Mouse (Mus musculus) thymus, postnatal 25 days (tissue): ENCODE data around the gene Stt3b.

Experiments used
- DNase-seq: peaks from one replicate; pipeline ENCODE4 v3.0.0; 2022

The Stt3b gene

GRCm38 (mm10) chr9:115206219-115206618 is 104.0 kb downstream of the Stt3b start:
- no peak for DNase-seq

- peak; percentile 65 for DNase-seq
Measured at GRCm38 (mm10) chr9:115205491-115205890, 104.7 kb downstream of the Stt3b start.

GRCm38 (mm10) chr9:115203136-115203535 is 107.1 kb downstream of the Stt3b start:
- no peak for DNase-seq

GRCm38 (mm10) chr9:115201264-115201663 is 109.0 kb downstream of the Stt3b start:
- DNase-seq = no peak

GRCm38 (mm10) chr9:115200166-115200862 is 109.9 kb downstream of the Stt3b start:
- peak; percentile 19 for DNase-seq

- DNase-seq = no peak
Measured at GRCm38 (mm10) chr9:115197082-115197481, 113.1 kb downstream of the Stt3b start.

GRCm38 (mm10) chr9:115192890-115193289 is 117.3 kb downstream of the Stt3b start:
- no peak for DNase-seq
